Mouse (Mus musculus): ENCODE data around the gene Mup5.

DNA sequence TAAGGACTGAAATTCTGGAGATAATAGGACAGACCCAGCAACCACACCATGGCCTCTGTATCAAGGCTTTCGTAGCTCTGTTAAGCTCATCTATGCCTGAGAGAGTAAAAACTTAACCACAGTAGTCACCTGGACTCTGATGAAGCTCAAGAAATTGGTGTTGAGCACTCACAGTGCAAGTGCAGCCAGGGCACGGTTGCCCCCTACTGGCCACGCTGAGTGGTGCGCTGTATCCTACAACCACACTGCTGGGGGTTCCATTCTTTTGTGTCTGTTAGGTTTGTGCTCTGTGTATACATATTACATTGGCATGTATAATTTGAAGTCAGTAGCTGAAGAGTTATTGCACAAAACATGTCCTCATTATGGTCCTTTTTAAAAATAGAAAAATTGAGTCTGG, 23.1 kb upstream of the Mup5 start:
- TF ChIP-seq EP300 (IDR thresholded peaks at IDR 0.05; ENCODE audit: low read depth) (no peak), CTCF (IDR thresholded peaks at IDR 0.05; ENCODE audit: low read depth) (peak; percentile 76)
